Mouse (Mus musculus) A20 (cell line): ENCODE data around the gene Cdon.

ENCODE experiments used
- DNase-seq: peaks from one replicate; pipeline ENCODE4 v3.0.0-alpha.2; 2011; ENCODE audit warnings: low read depth, low spot score

The Cdon gene

DNA sequence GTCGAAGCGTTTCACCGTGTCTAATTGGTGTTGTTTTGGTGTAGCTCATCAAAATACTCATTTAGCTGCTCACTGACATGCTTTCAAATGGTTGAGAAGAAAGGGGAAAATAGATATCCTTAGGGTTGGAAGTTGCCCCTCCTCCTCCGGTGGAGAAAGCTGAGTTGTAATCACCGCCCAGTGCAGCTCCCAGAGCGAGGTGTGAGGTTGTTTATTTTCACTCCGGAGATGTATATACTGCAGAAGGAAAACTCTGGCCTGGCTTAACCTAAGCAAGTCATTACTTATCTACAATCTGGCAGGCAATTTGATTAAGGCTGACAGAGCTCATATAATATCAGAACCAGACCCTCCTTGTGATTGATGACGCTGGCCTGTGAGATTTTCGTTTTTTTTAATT, 14.6 kb downstream of the Cdon start:
- no peak for DNase-seq

- DNase-seq, result no peak
Measured at GRCm38 (mm10) chr9:35438286-35439061, 17.5 kb downstream of the Cdon start.

GRCm38 (mm10) chr9:35439062-35439442, 18.1 kb downstream of the Cdon start:
- no peak for DNase-seq

GRCm38 (mm10) chr9:35439754-35440153, 18.8 kb downstream of the Cdon start:
- no peak for DNase-seq

- no peak for DNase-seq
Measured at GRCm38 (mm10) chr9:35442476-35442875, 21.5 kb downstream of the Cdon start.

DNA sequence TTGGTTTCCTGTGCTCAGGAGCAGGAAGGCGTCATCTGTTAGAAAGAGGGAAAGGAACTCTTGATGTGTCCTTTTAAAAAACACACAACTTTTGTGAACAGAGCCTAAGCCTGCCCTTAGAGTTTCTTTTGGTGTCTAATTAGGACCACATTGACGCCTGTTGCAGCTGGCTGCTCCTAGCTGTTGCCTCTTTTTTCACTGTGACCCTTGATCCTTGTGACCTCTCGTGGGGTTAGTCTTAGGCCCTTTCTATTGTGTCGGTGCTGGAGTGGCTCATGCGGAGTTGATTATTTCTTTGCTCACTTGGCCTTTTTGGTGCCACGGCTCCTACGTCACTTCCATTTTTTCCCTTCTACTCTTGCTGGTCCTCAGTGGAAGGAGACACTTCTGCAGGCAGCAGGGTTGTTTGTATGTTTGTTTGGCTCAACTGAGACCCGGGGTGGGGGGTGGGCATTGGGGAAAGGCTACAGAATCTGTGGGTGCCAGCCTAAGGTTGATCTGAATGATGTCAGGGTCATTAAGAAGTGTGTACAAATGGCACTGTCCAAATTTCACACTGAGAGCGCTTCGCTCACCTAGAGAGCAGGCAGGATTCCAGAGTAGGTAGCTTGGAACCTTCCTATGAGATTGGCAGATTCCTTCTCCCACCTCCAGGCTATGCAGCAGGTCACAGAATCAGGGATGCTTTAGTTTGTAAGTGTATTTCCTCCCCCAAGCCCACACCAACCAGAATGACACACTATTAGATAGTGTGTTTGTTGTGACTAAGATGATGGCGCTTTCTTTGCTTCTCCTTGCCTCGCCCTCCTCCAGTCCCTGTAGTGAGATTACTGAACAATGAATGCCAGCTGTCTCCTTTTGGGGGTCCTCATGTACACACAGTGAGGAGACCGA, 22.9 kb downstream of the Cdon start:
- no peak for DNase-seq

DNA sequence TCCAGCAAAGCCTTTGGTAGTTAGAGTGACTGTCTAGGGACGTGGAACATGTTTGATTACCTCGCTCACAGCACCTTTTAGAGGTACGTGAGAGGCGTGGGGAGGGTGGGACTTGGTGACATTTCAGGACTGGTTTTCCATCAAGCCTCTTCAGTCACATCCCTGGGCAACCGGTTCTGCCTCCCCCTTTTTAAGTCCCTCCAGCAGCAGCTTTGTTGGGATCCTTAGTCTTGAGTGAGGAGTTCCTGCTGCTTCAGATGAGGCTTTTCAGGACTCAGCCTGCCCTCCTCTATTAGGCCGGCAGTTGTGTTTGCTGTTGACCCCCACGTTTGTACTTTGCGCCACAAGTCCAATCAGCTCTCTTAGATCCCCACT, 23.6 kb downstream of the Cdon start:
- DNase-seq, result no peak

GRCm38 (mm10) chr9:35446916-35447315, 26.0 kb downstream of the Cdon start:
- no peak for DNase-seq

DNA sequence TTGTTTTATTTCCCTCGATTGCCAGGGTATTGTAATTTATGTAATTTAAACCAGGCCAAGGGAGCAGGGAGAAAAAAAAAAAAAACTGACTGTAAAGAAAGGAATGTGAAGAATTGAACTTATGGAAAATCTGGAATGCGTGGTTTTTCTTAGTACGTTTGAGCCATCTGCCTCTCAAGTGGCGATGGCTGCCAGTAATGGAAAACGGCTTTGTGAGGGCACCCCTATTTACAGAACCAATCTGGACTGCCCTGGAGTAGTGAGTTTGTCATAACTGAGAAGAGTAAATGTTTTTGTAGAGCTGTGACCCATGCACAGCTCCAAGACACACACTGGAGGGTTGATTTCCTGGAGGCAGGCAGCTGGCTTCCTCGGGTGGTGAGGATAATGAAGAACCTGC, 32.4 kb downstream of the Cdon start:
- no peak for DNase-seq

GRCm38 (mm10) chr9:35459594-35459993, 38.7 kb downstream of the Cdon start:
- no peak for DNase-seq

DNA sequence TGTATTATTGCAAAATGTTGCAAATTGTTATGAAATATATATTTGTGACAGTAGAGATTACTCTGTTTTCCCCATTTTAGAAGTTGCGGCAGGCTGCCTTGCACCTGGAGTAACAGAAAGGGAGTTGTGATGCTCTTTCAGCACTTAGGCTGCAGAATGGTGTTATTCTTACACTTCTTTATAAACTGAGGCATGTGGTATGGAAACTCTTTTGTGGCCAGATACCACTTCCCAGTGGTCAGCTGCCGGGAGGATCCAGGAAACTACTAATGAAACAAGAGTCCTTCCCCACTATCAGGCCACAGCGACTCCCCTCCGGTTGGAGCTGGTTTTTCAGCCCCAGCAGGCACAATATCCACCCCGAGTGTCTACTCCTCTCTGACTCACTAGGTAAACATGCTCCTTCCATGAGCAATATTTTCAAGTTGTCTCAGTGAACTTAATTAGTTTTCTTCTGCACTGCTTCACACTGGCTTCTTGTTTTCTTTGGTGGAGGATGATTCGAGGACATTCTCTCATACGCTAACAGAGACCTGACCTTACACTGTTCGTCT, 46.4 kb downstream of the Cdon start:
- DNase-seq, result no peak

- no peak for DNase-seq
Measured at GRCm38 (mm10) chr9:35468913-35469312, 48.0 kb downstream of the Cdon start.

GRCm38 (mm10) chr9:35474104-35474724, 53.3 kb downstream of the Cdon start:
- no peak for DNase-seq

- peak; percentile 82 for DNase-seq
Measured at GRCm38 (mm10) chr9:35475394-35475793, 54.5 kb downstream of the Cdon start.

DNA sequence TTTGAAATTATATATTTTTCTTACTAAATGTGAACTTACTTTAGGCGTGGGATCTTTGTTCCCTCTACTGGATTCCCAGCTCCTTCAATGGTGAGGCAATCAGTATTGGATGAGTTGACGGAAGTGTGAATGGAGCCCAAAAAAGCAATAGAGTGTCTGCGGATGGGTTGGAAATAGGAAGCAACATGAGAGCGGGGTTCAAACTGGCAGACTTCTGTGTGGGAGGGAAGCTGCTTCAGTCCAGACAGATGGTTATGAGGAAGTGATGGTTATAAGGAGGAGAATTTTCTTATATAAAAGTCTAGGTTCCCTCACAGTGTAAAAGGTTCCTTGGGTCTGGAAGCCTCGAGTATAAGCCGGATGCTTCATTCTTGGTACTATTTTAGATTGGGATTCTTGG, 58.5 kb downstream of the Cdon start:
- DNase-seq, result no peak

GRCm38 (mm10) chr9:35482014-35482898, 61.3 kb downstream of the Cdon start:
- no peak for DNase-seq

GRCm38 (mm10) chr9:35483949-35484348, 63.0 kb downstream of the Cdon start:
- DNase-seq, result no peak

DNA sequence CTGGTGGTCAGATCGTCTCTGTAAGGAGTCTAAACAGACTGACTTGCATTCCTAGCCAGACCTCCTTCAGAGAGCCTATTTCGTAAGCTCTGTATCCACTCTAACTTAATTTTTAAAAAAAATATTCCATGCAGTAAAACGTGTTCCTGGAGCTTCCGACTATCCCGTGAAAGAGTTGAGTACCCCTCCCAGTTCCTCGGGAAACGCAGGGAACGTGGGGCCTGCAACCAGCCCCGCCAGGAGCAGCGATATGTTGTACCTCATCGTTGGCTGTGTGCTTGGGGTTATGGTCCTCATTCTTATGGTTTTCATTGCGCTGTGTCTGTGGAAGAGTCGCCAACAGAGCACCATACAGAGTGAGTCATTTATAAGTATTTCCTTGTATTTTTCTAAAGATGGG, 65.7 kb downstream of the Cdon start:
- no peak for DNase-seq

DNA sequence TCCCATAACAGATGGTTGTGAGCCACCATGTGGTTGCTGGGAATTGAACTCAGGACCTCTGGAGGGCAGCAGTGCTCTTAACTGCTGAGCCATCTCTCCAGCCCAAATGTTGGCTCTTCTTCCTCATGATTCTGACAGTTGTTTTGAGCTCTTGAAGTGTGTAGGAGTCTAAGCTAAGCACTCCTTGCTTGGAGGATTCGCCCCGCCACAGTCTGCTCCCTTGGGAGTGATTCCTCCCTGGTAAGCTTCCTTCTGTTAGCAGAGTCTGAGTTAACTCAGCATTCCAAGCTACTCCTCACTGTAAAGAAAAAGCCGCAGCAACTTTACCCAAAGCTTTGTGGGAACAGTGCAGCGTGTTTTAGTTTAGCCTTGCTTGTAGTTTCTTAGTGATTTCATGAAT, 67.6 kb downstream of the Cdon start:
- no peak for DNase-seq

DNA sequence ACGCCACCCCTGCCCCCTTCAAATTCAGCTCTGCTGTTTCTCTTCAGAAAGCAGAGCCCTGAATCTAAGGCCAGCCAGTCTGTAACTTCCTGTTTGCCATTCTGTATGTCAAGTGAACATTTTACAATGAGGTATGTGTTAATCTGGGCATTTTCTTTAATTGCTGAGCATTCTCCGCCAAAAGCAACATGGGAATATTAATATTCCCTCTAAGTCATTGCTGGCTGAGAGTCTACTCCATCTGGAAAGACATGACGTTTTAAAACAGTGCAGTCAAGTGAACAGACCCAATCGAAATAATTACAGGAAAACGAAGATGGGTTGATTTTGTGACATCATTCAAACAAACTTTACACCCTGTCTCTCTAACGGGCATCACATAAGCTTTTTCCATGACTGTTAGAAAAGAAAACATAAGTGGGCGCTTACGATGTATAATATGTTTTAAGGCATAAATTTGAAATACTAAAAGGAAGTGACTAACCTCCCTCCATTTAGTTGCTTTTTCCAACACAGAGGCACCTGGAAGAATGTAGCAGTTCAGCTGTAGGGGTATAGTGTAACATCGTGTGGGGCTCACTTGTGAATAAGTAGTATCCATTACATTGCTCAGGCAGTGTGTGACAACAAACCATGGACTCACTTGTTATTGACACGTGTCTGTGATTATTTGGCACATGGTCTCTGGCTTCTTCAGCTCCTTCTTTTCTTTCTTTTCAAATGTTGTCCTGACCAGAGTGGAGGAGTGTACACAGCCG, 70.4 kb downstream of the Cdon start:
- no peak for DNase-seq
